Mouse (Mus musculus) brain, embryonic 14.5 days (tissue): ENCODE results near the gene Thra.

Experiments used
- CTCF ChIP-seq: fragments of 200-500 bp; IDR thresholded peaks from 2 replicates; pipeline ENCODE4 v1.5.1; 2012; ENCODE audit warnings: inconsistent platforms, mild to moderate bottlenecking, moderate library complexity, borderline replicate concordance; ENCODE audit not compliant: insufficient read depth, insufficient read length; ENCODE audit errors: extremely low read depth
- POLR2A ChIP-seq: fragments of 200-500 bp; IDR thresholded peaks from 2 replicates; pipeline ENCODE4 v1.6.1; 2012; ENCODE audit warnings: mild to moderate bottlenecking, inconsistent platforms, borderline replicate concordance; ENCODE audit not compliant: poor library complexity, insufficient read depth, insufficient read length, severe bottlenecking; ENCODE audit errors: extremely low read depth

DNA sequence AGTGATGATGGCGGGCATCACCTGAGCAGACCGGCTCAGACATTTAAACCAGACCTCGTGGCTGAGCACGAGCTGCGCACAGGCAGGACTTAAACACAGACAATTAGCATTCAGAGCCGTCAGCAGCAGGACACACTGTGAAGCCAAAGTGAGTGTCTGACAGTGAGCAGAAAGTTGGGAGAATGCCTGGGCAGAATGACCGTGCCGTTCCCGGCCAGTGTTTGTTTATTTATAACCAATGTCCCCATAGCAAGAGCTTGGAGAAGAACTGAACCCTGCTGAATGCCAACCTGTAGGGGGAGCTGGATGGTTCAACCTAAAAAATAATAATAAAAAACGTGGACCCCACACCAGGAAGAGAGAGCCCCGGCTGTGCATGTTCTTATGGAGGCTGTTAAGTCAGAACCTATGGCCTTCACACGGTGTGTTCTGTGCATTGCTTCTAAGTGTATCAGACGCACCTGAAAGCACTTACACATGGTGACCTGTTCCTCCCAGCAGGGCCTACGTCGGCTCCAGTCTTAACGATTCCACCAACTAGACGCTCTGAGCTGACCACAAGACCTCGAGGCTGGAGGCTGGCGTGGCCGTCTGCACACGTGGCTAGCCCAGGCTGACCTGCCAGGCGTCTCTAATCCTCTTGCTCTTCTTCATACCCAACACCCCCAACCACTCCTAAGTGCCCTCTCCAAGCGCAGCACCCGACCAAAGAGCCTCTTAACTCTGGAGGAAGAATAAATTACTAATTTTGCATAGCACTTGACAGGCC lies 18.8 kb upstream of the Thra start:
- TF ChIP-seq POLR2A (no peak), CTCF (peak; percentile 31; the same call in 1 of the 2 replicates)
